Mouse (Mus musculus) liver, embryonic 14.5 days (tissue): Measurements from ENCODE around the gene Evi2a. TPM values are rescaled to one million over a fixed set of nuclear protein-coding genes. Genes with fewer than 3 reads are reported as not detected.

Source experiments
- ATAC-seq: fragments of 200-750 bp; cut with Nextera tagmentation; 2 replicates; pipeline ENCODE4 v1.8.0; 2017; ENCODE audit warnings: moderate number of reproducible peaks, mild to moderate bottlenecking, moderate library complexity; ENCODE audit not compliant: insufficient read depth
- DNase-seq, 3 experiments: peaks; one replicate each; pipeline ENCODE4 v3.0.0-alpha.2; 2012 to 2013; ENCODE audit warnings: low read depth in 3 of 3, low spot score in 3 of 3
- H3K27ac ChIP-seq: fragments of 300-500 bp; sonication (generic); 2 replicates; pipeline ENCODE4 v1.5.1; 2014; ENCODE audit warnings: moderate library complexity, mild to moderate bottlenecking, control low read depth, inconsistent platforms
- H3K27me3 ChIP-seq: fragments of 300-500 bp; sonication (generic); 2 replicates; pipeline ENCODE4 v1.6.1; 2014; ENCODE audit warnings: mild to moderate bottlenecking, low read length, moderate library complexity; ENCODE audit not compliant: control insufficient read depth, insufficient read depth
- H3K36me3 ChIP-seq: fragments of 300-500 bp; sonication (generic); replicated peaks from 2 replicates; pipeline ENCODE4 v1.6.1; 2014; ENCODE audit warnings: low read depth; ENCODE audit not compliant: control insufficient read depth, insufficient read depth
- H3K4me1 ChIP-seq, 2 experiments: fragments of 200-500 bp in 1 of 2; fragments of 300-500 bp in 1 of 2; sonication (generic) in 1 of 2; replicated peaks; 2 replicates each; pipeline ENCODE4 v1.6.1; 2012 to 2014; ENCODE audit warnings: antibody characterized with exemption in 1 of 2, inconsistent platforms in 1 of 2, low read length in 1 of 2; ENCODE audit not compliant: control insufficient read depth in 2 of 2, insufficient read depth in 2 of 2
- H3K4me2 ChIP-seq: fragments of 300-500 bp; sonication (generic); 2 replicates; pipeline ENCODE4 v1.6.1; 2014; ENCODE audit warnings: low read depth, mild to moderate bottlenecking, control low read depth, moderate library complexity
- H3K4me3 ChIP-seq, 2 experiments: fragments of 200-500 bp in 1 of 2; fragments of 300-500 bp in 1 of 2; sonication (generic) in 1 of 2; 2 replicates each; pipeline ENCODE4 v1.5.1; 2012 to 2014; ENCODE audit warnings: low read depth in 2 of 2, low read length in 2 of 2, mild to moderate bottlenecking in 2 of 2, control low read depth in 1 of 2, inconsistent platforms in 1 of 2, moderate library complexity in 1 of 2; ENCODE audit not compliant: insufficient read depth in 1 of 2
- H3K9ac ChIP-seq: fragments of 300-500 bp; sonication (generic); replicated peaks from 2 replicates; pipeline ENCODE4 v1.6.1; 2014; ENCODE audit warnings: mild to moderate bottlenecking, control low read depth, moderate library complexity
- H3K9me3 ChIP-seq: fragments of 300-500 bp; sonication (generic); 2 replicates; pipeline ENCODE4 v1.6.1; 2016; ENCODE audit warnings: low read length, mixed read lengths; ENCODE audit not compliant: control insufficient read depth
- CTCF ChIP-seq: IDR thresholded peaks from 2 replicates; pipeline ENCODE4 v1.5.1; 2016; ENCODE audit warnings: antibody characterized with exemption, low read depth, control low read depth
- EP300 ChIP-seq: IDR thresholded peaks from 2 replicates; pipeline ENCODE4 v1.6.1; 2016; ENCODE audit warnings: antibody characterized with exemption, low read depth
- WGBS: fragments of 180-500 bp; shearing (Covaris S2); extraction: QIAGEN DNeasy Blood & Tissue Kit; methylation state at CpG from one replicate; pipeline ENCODE4 v1.1.7; 2014; ENCODE audit not compliant: insufficient replicate concordance; 5-methylcytosine and 5-hydroxymethylcytosine counted together
- polyA plus RNA-seq, 2 experiments: library from polyadenylated mRNA; depleted of rRNA in 1 of 2; stranded (reverse) in 1 of 2; unstranded in 1 of 2; fragments of >200 nt; fragmentation: Nextera tagmentation in 1 of 2; extraction: Ambion mirVana in 1 of 2; gene quantifications; 2 replicates each; pipeline versions ENCODE4 v1.2.1 to v1.2.3; 2012 to 2014

Gene Evi2a
- polyA plus RNA-seq, 2 experiments: 3.9 to 4.2 TPM

DNA sequence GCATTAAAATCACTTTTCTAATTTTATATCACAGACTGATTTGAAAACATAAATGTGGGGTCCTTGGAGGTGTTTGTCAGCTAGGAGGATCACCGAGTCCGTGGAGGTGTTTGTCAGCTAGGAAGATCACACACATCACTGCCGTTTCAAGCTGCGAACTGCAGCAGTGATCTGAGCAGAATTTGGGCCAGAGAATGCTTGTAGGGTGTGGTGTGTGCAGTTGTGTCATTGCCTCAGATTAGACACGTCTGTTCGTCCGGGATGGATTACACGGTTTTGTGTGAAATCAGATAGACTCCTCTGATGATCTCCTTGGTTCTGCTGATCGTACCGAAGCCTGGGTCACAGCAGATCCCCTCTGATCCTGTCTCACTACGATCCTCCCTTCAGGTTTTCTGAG, 365 bp upstream of the Evi2a start:
- WGBS: 20% methylated on average over 11 of the region's 11 CpGs
- ATAC-seq (no peak), DNase-seq (no peak)
- H3K27me3 ChIP-seq: no peaks in the 10 kb centered on the region
- no peaks in the 10 kb centered on the region for H3K9me3 ChIP-seq
- no peak overlapping the region for H3K27ac ChIP-seq
- no peak overlapping the region; the same call in 1 of the 2 replicates for H3K4me2 ChIP-seq
- TF ChIP-seq CTCF: no peak
- TF ChIP-seq EP300: no peak
- peaks cover 0 to 21% of the 10 kb centered on the region in 2 experiments; a peak in 2 of 4 replicates for H3K4me1 ChIP-seq
- no peak overlapping the region for H3K4me3 ChIP-seq
- H3K36me3 ChIP-seq: no peaks in the 10 kb centered on the region
- no peak overlapping the region for H3K9ac ChIP-seq

DNA sequence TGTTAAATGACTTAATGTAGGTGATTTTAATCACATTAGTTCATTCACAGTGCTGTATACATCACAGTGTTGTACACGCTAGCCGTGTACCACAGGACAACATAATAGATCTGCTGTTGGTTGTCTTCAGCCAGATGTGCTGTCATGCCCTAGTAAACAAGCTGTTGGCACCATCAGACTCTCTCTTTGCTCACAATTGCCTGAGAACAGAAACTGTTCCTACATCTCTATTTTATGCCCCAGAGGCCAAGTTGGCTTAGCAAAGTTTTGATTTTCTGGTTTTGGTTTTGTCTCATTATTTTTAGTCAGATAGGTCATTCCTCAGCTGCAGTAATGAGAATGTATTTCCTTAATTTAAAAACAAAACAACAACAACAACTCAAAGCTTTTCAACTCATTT, 673 bp downstream of the Evi2a start:
- Histone ChIP-seq H3K36me3 (no peaks in the 10 kb centered on the region), H3K27ac (no peak overlapping the region), H3K4me3 (peak overlapping the region in 1 of 2 experiments; percentile 6; a peak in 2 of 4 replicates), H3K4me2 (peak overlapping the region; percentile 22; the same call in 1 of the 2 replicates), H3K9me3 (no peaks in the 10 kb centered on the region), H3K4me1 (peaks cover 0 to 21% of the 10 kb centered on the region in 2 experiments; a peak in 2 of 4 replicates), H3K9ac (no peak overlapping the region), H3K27me3 (no peaks in the 10 kb centered on the region)
- TF ChIP-seq CTCF: no peak
- no peak for TF ChIP-seq EP300
- no peak for ATAC-seq
- DNase-seq: no peak
- 75% methylated on average over 2 of the region's 2 CpGs for WGBS

DNA sequence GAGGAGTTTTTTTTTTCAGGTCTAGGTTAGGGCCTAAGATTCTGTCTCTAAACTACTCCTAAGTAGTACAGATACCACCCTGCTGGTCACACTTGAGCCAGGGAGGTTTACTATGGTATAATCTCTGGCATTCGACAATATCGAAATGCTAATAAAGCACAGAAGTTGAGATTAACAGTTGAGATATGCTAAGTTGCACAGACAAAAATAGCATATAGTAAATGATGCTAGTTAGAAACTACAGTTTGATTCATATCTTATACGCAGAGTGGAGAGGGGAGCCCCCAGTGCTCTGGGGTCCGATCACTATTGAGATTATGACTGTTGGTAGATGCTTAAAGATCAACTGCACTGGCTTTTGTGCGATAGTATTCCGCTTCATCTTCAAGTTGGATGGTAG, 1.2 kb downstream of the Evi2a start:
- H3K36me3 ChIP-seq: no peaks in the 10 kb centered on the region
- no peaks in the 10 kb centered on the region for H3K9me3 ChIP-seq
- no peak overlapping the region for H3K9ac ChIP-seq
- TF ChIP-seq CTCF (no peak), EP300 (no peak)
- WGBS: 68% methylated on average over 6 of the region's 6 CpGs
- H3K4me3 ChIP-seq: 0 out of 4 replicates have a peak overlapping the region, but pooled peaks of 1 of the 2 experiments have one; percentile 6
- no peaks in the 10 kb centered on the region for H3K27me3 ChIP-seq
- ATAC-seq (no peak), DNase-seq (no peak)
- peaks cover 0 to 23% of the 10 kb centered on the region in 2 experiments; a peak in 2 of 4 replicates for H3K4me1 ChIP-seq
- H3K4me2 ChIP-seq: peak overlapping the region; percentile 22
- no peak overlapping the region for H3K27ac ChIP-seq

DNA sequence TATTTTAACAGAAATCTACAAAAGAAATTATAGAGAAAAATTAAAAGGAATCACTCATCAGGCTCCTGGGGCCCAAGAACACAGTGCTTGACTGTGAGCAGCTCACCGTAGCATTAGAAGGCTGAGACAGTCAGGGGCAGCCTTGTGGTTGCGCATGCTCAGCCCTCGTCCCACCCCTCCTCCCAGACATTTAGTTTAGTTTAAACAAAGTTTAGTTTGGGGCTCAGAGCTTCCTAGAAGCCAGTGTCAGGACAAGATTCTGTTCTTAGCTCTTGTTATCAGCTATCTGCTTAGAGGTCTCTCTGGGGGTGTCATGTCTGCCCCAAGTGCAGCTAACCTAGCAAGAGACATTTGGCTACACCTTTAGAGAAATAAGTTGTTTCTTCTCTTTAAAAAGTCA, 1.8 kb downstream of the Evi2a start:
- Histone ChIP-seq H3K27ac (no peak overlapping the region), H3K27me3 (no peaks in the 10 kb centered on the region), H3K4me2 (no peak overlapping the region), H3K36me3 (no peaks in the 10 kb centered on the region), H3K9ac (no peak overlapping the region), H3K4me3 (no peak overlapping the region), H3K4me1 (peaks cover 0 to 28% of the 10 kb centered on the region in 2 experiments; a peak in 2 of 4 replicates), H3K9me3 (no peaks in the 10 kb centered on the region)
- 31% methylated on average over 3 of the region's 3 CpGs for WGBS
- ATAC-seq (no peak), DNase-seq (no peak)
- TF ChIP-seq CTCF: no peak
- no peak for TF ChIP-seq EP300

DNA sequence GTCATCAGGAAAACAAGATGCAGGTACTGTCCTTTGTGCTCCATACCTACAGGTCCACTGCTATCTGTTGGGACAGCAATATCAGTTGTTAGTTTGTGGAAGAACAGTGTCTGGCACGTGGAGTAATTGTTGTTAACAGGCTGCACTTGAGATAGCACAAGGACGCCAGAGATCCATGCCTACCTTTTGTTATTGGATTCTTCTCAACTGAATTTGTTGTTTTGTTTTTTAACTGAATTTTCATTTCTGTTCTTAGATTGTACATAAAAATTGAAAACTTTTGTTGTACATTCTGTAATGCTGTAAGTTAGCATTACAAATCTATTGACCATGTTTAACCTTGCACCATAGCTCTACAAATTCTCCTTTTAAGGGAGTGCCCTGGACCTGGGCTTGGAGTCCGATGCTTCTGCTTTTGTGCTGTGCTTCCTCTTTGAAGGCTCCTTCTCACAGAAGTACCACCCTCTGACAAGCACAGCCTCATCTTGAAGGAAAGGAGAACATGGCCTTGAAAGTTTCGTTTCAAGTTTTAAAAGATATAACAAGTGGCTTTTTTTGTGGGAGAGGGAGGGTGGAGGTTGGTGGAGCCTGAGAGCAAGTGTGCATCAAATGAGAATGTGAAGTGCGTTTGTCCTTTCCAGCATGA, 2.5 kb downstream of the Evi2a start:
- DNase-seq: no peak

More for the DNA sequence above, 2.5 kb downstream of the Evi2a start:
- Histone ChIP-seq H3K27ac (no peak overlapping the region), H3K4me2 (no peak overlapping the region), H3K9me3 (no peaks in the 10 kb centered on the region), H3K27me3 (no peaks in the 10 kb centered on the region), H3K4me1 (peaks cover 0 to 30% of the 10 kb centered on the region in 2 experiments; a peak in 2 of 4 replicates), H3K36me3 (no peaks in the 10 kb centered on the region), H3K9ac (no peak overlapping the region), H3K4me3 (no peak overlapping the region)
- 25% methylated on average over 5 of the region's 5 CpGs for WGBS
- no peak for ATAC-seq
- no peak for TF ChIP-seq CTCF
- TF ChIP-seq EP300: no peak
